Mouse (Mus musculus): ENCODE data around the gene D630003M21Rik.

Gene D630003M21Rik

DNA sequence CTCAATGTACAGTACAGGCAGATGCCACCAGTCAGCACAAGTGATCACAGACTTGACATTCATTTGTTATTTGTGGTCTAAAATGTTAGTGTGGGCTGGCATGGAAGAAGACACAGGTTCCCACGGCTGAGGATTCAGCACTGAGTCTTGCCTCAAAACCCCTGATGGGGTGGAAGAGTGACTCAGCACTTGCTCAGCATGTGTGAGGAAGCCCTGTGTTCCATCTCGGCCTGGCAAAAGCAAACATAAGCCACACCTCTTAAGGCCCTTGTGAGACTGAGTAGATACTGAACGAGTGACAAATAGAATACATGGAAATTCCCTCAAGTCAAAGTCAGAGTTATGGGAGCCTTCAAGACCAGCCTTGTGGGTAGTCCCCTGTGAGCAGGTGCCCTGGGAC, 4.1 kb upstream of the D630003M21Rik start:
- no peak for DNase-seq

DNA sequence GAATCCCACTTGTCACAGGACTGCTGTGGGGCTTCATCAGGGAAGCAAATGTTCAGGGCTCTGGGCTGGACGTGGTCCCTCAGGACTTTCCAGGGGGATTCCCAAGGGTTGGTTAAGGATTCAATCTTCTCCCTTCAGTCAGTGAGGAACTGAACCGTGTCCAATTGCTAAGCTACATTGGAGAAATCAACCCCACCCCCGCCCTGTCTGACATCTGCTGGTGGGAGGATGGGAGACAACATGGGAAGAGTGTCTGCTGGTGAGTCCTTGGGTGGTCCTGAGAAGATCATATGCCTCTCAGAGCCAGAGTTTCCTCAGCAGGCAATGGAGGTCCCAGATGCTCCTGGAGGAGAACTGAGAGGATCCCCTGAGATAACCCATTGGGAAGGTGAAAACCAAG, 3.4 kb upstream of the D630003M21Rik start:
- DNase-seq = peak; percentile 37 to 56

DNA sequence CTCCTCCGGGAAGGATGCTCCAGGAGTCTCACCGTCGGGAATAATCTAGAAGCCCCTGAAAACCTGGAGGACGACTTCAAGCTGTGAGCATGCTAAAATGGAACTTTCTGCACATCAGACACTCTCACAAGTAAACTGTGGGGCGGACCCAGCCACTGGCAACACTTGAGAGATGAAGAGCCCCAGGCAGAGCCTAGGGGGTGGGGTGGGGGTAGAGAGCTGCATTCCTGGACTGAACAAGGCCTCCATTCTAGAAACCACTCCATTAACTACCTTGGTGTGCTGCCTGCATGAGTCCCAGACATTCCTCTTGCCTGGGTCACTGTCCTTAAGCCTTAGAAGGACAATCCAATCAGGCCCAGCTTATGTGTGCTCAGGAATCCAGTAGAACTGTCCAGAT, 2.0 kb upstream of the D630003M21Rik start:
- peak in 1 of 2 experiments; percentile 41 for DNase-seq

DNA sequence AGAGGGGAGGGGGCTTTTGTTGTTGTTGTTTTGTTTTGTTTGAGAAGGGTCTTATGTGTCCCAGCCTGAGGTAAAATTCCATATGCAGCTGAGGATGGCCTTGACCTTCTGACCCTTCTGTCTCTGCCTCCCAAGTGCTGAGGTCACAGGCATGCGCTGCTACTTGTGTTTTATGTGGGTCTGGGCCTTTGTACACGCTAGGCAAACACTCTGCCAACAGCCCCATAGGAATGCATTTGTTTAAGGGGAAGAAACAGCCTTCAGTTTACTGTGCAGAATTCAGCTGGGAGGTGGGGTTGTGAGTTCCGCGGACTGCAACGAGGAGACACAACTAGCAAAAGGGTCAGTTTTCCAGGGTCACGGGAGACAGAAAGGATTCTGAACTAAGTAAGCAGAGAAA, 1.6 kb upstream of the D630003M21Rik start:
- DNase-seq = no peak

DNA sequence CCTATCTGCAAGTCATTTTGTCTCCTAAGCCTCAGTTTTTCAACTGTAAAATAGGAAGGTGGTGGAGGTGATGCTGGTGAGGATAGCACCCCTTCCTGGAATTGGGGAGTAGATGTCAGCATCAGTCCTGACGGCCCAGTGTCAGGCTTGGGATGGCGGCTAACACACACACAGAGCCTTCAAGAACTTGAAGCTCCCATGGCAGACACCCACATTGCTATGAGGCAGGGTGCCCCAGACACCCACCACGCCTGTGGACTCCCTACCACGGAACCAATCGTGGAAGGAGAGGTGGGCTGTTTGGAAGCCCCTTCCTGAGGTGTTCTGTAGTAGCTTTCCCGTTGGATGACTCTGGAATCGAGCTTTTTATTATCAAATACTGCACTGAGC, 476 bp upstream of the D630003M21Rik start:
- DNase-seq = no peak

DNA sequence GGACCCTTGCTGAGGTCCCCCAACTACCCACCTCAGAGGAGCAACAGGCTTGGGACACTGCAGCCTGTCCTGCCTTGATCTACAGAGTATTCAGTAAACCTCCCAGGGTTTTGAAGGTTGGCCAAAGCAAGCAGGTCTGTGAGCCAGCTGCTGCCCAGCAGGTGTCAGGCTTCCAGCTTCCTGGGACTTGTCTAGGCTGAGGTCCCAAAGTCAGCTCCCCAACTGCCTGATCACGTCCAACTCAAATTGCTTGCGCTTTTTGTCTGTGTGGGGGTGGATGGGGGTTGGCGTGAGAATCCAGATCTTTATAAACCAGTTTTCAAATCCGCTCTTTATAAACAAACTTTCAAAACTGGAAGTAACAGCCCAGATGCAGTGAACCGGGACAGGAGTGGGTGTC, 3.7 kb downstream of the D630003M21Rik start:
- DNase-seq = peak; percentile 71 to 80

DNA sequence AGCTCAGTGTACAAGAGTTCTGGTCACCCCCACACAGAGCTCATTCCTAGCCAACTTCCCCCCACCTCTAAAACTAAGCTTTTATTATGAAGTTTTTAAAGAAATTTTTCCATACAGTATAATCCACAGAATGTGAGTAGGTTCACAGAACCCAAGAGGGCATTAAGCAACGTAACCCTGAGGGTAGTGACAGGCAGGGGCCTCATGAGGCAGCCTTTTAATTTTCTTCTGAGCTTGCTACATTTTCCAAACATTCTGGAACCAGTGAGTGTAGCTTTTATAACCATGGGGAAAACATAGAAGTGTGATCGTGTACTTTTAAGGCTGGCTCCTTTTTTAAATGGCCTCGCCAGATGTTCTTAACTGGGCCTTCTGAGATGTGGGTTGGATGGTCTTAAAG, 5.5 kb downstream of the D630003M21Rik start:
- DNase-seq = no peak

DNA sequence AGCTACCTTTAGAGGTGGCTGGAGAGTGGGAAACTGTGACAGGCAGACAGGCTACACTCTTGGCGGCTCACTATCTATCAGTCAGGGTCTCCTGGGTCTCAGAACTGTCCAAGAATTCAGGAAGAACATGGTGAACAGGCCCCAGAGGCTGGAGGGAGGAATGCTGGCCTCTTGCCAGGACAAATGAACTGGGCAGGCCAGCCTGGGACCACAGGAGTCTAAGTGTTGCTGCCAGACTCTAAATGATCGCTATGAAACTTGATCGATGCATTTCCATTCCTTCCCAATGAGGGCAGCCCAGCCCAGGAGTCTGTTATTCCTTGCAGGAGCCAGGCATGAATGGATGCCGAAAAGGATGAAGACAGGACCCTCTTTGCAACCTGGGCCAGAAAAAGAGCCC, 6.4 kb downstream of the D630003M21Rik start:
- DNase-seq = peak; percentile 46 to 68

DNA sequence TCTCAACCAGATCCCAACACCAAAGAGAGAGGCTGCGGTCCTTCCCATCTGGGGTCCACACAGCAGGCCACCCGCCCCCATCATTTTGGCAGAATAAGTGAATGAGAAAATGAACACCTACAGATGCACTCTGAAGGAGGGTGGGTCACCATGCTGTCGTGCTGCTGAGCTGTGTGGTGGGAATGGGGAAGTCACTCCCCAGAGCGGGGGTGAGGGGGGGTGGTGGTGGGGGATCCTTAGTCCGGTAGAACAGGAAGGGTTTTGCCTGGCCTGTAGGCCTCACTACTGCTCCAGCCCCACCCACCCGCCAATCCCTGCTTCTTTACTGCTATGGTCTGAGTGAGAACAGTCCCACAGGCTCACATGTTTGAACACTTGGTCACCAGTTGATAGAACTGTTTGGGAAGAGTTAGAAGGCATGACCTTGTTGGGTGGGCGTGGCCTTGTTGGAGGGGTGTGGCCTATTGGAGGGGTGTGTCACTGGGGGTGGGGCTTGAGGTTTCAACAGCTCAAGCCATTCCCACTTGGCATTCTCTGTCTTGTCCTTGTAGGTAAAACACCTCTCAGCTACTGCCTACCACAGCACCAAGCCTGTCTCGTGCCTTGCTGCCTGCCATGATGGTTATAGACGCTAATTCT, 7.5 kb downstream of the D630003M21Rik start:
- DNase-seq = no peak

DNA sequence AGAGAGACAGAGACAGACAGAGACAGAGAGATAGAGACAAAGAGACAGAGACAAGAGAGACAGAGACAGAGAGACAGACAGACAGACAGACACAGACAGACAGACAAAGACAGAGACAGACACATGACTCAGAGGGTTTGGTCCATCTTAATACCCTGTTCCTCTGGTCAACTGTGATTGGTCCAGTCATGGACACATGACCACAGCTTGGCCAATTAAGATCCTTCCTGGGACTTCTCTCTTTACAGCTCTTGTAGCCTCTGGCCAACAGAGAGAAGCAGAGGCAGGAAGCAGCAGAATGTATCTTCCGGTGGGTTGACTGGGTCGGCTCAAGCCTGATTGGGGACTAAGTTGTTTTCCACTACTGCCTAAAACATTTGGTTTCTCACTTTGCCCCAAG, 9.5 kb downstream of the D630003M21Rik start:
- no peak for DNase-seq

DNA sequence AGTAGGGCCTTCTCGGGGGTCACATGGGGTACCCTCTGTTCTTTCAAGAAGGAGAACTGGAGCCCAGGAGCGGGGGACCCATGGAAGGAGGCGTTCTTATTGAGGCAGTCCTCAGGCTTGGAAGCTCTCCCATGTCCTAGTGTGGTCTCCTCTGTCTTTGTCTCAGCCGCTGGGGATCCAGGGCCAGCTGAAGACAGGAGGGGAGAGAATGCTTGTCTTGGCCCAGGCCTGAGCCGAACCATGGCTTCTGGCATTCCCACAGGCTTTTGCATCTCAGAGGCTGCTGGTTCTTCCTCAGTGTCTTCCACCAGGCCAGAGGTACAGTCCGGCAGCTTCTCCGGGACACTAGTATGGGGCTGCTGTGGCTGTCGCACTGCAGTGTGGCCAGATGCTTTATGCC, 12.5 kb downstream of the D630003M21Rik start:
- DNase-seq = peak in 1 of 2 experiments; percentile 62

DNA sequence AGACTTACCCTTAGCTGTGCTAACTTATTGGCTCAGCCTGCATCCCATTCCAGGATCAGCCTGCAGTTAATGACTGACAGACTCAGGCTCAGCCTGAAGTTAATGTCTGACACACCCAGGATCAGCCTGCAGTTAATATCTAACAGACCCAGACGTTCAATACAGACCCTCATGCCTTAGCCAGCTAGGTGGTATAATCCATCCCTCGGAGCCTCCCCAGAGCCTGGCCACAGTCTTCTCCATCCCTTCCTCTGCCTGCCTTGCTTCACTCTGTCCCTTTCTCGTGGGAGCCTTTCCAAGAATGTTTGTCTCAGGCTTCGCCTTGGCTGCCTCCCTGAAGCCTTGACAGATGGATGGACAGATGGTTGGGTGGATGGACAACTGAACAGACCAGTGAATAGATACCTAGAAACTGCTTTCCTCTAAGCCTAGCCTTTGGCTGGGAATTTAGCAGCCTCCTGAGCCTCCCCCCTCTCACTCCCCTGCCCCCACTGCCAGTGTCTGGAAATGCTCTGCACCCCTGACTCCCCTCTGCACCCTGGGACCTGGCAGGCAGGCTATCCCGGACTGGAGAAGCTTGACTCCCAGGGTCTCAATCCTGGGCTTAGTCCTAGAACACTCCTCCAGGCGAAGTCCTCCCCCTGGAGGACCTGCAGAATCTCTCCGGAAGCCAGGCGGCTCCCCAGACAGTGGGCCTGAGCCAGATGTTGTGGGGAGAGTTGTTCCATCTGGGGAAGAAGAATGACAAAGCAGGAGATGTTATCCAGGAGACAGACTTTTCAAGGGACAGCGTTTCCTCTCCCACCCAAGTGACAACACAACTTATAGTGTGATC, 13.5 kb downstream of the D630003M21Rik start:
- DNase-seq = peak; percentile 70 to 77

DNA sequence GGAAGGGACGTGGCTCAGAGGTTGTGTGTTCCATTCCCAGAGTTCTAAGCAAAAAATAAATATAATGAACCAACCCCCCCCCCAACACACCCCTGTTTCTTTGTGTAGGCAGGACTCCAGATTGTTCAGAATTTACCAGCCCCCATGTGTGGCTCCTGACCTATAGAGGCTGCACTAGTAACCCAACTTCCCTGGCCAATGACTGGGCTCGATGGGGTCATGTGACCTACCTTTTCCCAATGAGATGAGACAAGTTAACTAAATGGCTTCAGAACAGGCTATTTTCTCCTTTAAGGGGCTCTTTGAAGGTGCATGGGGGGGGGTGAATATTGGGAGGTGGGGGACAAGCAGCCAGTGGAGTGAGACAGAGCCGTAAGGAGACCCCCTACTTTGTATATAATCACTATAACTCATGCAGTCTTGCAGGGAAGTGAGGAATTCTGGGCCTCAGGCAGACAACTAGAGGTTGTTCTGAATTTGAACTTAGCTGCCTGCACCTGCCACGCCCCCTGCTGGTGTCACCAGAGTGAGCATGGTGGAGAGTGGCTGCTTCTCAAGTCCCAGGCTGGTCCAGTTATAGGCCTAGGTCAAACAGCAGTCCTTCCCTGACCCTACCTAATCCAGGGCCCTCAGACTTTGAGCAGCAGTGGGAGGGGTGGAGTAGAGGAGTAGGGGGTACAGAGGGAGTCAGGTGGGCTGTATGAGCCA, 17.1 kb downstream of the D630003M21Rik start:
- peak in 1 of 2 experiments; percentile 66 for DNase-seq

DNA sequence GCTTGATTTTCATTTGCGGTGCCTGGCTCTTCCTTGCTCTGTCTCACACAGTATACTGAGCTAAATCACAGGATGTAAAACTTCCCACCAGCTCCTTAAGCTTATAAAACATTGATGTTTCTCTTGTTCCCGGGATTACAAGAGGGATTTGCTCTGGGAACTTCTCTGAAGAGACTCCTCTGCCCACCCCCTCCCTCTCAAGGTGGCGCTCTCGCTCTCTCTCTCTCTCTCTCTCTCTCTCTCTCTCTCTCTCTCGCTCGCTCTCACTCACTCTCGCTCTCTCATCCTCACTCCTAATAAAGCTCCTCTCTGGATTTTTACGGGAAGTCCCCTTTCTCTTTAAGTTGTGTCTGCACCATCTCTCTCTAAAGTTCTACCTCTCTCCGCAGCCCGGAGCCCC, 18.1 kb downstream of the D630003M21Rik start:
- no peak for DNase-seq

DNA sequence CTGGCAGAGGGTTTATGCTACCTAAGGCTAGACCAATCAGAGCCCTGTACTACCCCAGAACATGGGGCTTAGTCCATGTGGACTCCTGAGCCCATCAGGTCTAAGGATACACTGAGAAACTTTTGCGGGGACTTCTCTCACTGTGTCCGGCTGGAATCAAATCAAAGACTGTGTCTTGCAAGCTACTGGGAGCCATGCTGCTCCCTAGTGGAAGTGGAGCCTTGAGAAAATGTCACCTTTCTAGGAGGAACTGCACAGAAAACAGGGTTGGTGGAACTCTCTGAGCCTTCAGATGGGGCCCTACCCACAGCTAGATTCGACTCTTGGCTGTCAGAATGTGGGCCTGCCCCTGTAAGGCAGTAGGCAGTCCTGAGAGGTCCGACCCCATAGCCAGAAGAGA, 18.5 kb downstream of the D630003M21Rik start:
- DNase-seq = peak; percentile 83 to 87

DNA sequence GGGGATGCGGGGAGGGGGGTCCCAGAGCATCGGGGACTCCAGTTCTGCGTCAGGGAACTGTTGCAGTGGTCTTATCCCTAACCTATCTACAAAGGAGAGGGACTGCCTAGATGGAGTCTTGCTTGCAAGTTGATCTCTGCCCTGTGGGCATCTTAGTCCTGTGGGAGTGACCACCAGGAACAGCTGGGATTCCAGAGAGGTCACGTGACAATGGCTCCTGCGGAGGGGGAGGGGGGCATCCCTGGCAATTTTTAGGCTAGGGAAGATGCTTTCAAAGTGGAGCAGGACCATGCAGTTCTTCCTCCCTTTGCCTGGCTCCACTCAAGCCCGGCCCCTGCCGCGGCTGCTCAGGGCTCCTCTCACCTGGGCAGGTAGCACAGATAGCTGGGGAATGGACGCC, 19.2 kb downstream of the D630003M21Rik start:
- DNase-seq = peak; percentile 55 to 75

DNA sequence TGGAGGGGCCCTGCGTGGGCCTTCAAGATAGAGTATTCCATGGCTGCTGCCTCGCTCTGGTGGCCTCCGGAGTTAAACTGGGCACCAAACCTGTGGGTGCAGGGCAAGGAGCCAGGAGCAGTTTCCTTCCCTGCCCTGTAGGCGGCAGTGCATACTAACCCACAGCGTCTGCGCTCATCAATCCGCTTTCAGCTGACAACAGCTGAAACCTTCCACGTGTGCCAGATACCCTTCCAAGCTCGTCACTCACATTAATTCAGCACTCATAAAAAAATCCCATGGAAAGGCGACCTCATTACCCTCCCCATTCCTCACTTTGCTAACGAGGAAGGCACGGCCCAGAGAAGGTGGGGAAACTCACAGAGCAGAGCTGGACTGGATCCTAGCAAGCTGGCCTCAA, 21.2 kb downstream of the D630003M21Rik start:
- peak; percentile 84 to 86 for DNase-seq

DNA sequence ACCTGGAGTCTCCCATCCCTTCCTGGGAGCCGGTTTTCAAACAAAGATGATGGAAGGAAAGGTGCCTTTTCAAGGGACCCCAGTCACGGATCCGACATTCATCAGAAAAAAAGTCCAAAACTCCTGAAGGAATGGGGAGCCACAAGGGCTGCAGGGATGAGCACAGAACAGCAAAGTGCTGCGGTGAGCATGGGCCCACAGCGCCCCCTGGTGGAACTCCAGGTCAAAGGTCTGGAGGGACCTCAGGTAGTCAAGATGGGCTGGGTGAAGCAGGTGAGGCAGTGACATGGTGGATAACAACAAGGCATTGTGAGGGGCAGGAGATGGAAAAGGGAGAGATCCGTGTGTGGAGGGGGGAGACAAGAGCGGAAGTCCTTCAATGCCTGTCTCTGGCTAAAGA, 24.9 kb downstream of the D630003M21Rik start:
- peak; percentile 92 for DNase-seq

DNA sequence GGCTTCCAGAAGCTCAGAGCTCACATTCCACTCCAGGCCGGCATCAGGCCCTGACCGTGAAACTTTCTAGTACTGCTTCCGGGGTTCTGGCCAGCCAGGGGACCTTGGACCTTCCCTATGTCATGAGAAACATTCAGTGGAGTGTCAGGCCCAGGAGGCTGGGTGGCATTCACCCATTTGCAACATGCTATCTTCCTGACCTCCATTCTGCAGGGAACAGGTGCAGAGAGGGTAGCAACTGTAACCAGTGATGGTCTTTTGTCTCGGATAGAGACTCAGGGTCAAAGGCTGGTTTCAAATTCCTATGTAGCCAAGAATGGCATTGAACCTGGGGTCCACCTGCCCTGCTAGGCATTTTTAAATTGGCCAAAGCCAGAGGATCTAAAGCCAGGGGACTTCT, 25.3 kb downstream of the D630003M21Rik start:
- DNase-seq = no peak

DNA sequence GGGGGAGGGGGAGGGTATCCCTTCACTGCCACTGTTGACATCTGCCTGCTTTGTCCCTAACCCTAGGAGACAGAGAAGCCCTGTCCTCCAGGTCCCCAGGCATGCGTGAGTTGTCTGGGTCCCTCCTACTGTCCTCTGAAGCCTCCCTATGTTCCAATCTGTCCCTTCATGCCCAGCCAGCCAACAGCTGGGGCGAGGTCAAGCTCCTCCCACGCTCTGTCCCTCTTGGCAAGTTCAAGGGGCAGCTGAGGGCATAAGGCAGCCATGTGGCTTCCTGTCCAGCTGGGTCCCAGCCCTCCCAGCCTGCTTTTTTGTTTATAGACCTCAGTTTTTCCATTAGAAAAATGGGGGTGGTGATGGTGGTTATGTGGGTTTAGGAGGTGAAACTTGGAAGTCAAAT, 29.7 kb downstream of the D630003M21Rik start:
- DNase-seq = peak in 1 of 2 experiments; percentile 49

DNA sequence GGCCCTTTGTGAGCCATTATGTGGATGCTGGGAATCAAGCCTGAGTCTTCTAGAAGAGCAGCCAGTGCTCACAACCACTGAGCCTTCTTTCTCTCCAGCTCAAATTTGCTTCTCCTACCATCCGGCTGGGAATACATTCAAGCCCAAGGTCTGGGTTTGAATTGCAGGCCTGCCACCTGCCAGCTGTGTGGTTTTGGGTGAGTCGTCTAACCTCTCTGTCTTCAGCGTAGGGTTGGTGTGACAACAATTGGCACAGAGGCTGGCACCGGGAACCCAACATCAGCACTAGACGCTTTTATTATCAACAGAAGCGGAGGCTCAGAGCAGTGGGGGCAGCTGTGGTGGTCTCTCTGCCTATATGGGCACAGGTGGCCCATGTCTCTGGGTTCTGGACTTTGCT, 30.2 kb downstream of the D630003M21Rik start:
- DNase-seq = no peak

DNA sequence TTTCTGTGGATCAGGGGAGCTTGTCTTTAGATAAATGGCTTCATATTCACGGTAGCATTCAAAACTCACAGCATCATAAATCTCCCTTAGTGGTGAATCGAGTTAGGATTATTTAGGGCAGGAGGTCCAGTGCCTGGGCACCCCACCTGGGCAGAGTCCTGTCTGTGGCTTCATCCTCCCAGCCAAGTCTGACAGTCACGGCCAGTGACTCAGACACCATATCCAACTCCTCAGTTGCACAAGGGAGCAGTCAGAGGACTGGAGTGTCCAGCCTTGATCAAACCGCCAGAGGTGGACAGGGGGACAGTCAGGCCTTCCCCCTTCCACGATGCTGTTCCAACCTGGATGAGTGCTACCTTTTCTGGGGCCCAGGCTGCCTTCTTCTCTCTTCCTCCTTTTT, 31.1 kb downstream of the D630003M21Rik start:
- no peak for DNase-seq

DNA sequence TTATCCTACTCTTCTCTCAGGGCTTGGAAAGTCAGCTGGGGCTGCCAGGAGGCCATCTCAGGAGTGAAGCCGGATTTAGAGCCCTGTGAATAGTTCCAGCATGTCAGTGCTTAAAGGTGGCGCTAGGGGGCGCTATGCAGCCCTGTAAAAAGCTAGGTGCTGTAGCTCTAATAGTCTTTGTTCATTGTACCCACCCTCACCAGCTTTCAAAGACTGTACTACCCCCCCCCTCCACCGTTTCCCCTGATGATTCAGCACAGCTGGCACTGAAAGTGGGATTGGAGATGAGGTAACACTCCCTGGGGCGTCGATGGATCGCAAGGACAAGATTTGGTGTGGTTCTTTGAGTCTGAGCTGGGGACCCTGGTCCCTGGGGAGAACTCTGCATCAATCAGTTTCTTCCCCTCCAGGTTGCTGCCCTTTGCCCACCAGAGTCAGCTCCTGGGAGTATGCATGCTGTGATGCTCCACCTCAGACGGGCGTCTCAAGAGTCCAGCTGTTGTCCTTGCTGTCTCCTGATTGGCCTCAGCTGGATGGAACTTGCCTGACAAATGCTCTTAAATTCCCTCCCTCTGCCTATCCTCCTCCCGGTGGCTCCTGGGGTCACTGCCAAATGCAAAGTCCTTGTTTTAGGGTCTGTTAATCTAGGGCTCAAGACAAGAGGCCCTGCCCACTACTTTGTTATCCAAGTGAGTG, 33.9 kb downstream of the D630003M21Rik start:
- peak; percentile 72 to 79 for DNase-seq

All from kidney, postnatal 4 days (tissue).